Mouse (Mus musculus) cerebellum, adult 2 months (tissue): ENCODE data around the gene Mapre1. TPM values are rescaled to one million over a fixed set of nuclear protein-coding genes. Genes with fewer than 3 reads are reported as not detected.

ENCODE experiments used
- DNase-seq, 2 experiments: peaks; one replicate each; pipeline ENCODE4 v3.0.0; 2021
- H3K27ac ChIP-seq: fragments of 200-500 bp; 2 replicates; pipeline ENCODE4 v1.5.1; 2012; ENCODE audit warnings: low read length, control low read depth, inconsistent platforms; ENCODE audit not compliant: insufficient read depth
- H3K27me3 ChIP-seq: fragments of 200-500 bp; 2 replicates; pipeline ENCODE4 v1.6.1; 2012; ENCODE audit warnings: inconsistent platforms, mild to moderate bottlenecking, low read length, moderate library complexity; ENCODE audit not compliant: control insufficient read depth, insufficient read depth
- H3K4me1 ChIP-seq: fragments of 200-500 bp; 2 replicates; pipeline ENCODE4 v1.6.1; 2011; ENCODE audit warnings: low read length; ENCODE audit not compliant: control insufficient read depth, insufficient read depth
- H3K4me3 ChIP-seq: fragments of 200-500 bp; replicated peaks from 2 replicates; pipeline ENCODE3; 2011; ENCODE audit warnings: mild to moderate bottlenecking, low read depth, low read length, control low read depth; ENCODE audit not compliant: insufficient read depth
- CTCF ChIP-seq: fragments of 200-500 bp; IDR thresholded peaks from 2 replicates; pipeline ENCODE4 v1.5.1; 2011; ENCODE audit warnings: low read depth, mild to moderate bottlenecking, control low read depth, low read length, moderate library complexity, borderline replicate concordance; ENCODE audit not compliant: insufficient read depth
- POLR2A ChIP-seq: fragments of 200-500 bp; IDR thresholded peaks from 2 replicates; pipeline ENCODE4 v1.6.1; 2011; ENCODE audit warnings: low read length, control low read depth, borderline replicate concordance; ENCODE audit not compliant: insufficient read depth
- WGBS: fragments of 180-500 bp; shearing (Covaris S2); methylation state at CpG from one replicate; pipeline ENCODE4 v1.1.7; 2018; 5-methylcytosine and 5-hydroxymethylcytosine counted together
- polyA plus RNA-seq: library from polyadenylated mRNA; depleted of rRNA; stranded (reverse); fragments of >200 nt; gene quantifications from 2 replicates; pipeline ENCODE4 v1.2.3, GENCODE M21; 2012

Gene Mapre1
- polyA plus RNA-seq, 1 experiment: 22.8 TPM

DNA sequence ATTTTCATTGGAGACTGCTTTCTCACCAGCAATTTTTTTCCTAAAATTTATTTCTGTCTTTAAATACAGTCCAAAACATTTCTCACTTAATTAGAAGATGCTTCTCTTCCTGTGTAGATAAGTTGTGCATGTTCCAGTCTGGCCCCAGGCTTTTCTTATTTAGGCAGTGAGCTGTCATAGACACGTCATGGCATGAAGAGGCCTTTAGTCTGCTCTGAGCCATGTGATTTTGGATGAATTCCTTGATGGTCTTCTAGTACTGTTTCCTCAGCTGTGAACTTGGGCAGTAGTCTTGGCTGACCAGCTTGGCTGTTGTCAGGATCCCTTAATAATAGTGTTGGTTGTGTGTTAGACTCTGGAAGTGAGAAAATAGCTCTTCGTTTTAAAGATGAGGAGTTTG, 9.3 kb downstream of the Mapre1 start:
- Histone ChIP-seq H3K27ac (no peak overlapping the region), H3K4me3 (no peak overlapping the region), H3K4me1 (peaks cover 4% of the 10 kb centered on the region), H3K27me3 (no peaks in the 10 kb centered on the region)
- DNase-seq: no peak
- TF ChIP-seq CTCF (no peak), POLR2A (no peak)
- 52% methylated on average over 2 of the region's 2 CpGs for WGBS

DNA sequence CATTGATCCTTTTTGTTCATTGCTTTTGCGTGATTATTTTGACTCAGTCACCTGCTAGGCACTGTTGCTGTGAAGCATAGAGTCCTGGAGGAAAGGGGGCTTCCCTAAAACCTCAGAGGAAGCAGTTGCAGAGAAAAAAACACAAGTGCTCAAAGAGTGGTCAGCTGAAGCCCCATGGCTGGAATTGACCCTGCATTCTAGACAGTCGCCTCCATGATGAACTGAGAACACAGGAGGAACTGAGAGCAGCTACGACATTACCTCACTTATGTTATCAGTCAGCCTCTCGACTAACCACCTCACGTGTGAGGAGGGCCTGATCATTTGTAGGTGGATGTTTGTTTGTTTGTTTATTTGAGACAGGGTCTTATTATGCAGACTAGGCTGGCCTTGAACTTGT, 21.0 kb downstream of the Mapre1 start:
- TF ChIP-seq POLR2A (no peak), CTCF (no peak)
- no peak for DNase-seq
- Histone ChIP-seq H3K4me3 (no peak overlapping the region), H3K4me1 (no peaks in the 10 kb centered on the region), H3K27ac (no peak overlapping the region), H3K27me3 (no peaks in the 10 kb centered on the region)
- 92% methylated on average over 5 of the region's 5 CpGs for WGBS

DNA sequence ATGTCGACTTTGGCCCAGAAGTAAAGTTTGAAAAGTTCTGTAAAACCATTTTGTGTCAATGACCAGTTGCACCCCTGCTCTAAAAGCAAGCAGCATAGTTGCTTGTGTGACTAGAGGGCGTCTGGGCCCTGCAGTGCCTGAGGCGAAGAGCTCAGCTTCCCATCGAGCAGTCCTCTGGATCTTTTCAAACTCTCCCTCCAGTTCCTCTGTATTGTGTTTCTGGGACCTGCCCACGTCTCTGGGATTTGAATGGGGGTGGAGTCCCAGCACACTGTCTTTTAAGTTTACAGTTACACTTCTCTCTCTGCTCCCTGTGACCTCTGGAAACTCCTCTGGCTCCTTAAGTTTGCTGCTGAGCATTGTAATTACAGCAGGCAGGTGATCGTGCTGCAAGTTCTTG, 26.4 kb downstream of the Mapre1 start:
- no peak for DNase-seq
- H3K27me3 ChIP-seq: no peaks in the 10 kb centered on the region
- no peaks in the 10 kb centered on the region for H3K4me1 ChIP-seq
- H3K4me3 ChIP-seq: no peak overlapping the region
- H3K27ac ChIP-seq: no peak overlapping the region
- TF ChIP-seq POLR2A (no peak), CTCF (no peak)
- WGBS: 65% methylated on average over 6 of the region's 6 CpGs

DNA sequence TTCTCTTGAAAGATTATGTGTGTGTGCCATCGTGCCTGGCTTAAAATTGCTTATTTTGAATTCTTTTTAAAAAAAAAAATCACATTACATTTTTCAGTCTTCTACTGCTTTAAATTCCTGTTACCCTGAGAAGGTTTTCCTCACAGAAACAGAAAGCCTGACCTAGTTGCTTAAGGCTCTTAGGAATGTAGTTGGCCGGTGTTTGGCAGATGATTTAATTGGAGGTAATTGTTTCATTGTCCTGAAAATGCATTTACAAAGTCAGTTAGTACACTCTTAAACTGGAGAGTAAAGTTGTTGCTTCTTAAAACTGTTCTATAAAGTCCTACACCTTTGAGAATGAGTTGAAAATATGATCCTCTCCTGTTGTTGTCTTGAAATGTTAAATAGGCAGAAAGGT, 27.8 kb downstream of the Mapre1 start:
- TF ChIP-seq CTCF (no peak), POLR2A (no peak)
- DNase-seq: no peak
- WGBS: 85% methylated on average over 2 of the region's 2 CpGs
- Histone ChIP-seq H3K4me1 (no peaks in the 10 kb centered on the region), H3K27ac (no peak overlapping the region), H3K4me3 (no peak overlapping the region), H3K27me3 (no peaks in the 10 kb centered on the region)

DNA sequence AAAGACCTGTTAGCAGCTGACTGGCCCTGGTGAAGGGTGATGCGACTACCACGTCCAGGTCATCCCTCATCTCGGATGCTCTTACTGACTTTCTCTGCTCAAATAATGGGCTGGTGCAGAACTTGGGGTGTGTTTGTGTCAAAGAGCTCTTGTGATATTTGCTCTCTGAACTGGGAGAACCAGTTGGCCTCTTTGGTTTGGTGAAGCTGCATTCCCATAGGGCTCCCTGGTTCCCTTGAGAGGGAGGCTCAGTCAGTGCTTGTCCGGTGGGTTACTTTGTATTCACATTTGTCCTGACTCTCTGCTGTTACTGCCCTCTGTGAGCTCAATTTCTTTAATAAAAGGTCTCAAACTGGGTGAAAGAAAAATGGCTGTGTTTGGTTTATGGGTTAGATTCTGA, 31.9 kb downstream of the Mapre1 start:
- Histone ChIP-seq H3K27me3 (no peaks in the 10 kb centered on the region), H3K4me3 (no peak overlapping the region), H3K27ac (no peak overlapping the region), H3K4me1 (no peaks in the 10 kb centered on the region)
- DNase-seq: no peak
- 92% methylated on average over 4 of the region's 4 CpGs for WGBS
- TF ChIP-seq POLR2A (no peak), CTCF (no peak)

DNA sequence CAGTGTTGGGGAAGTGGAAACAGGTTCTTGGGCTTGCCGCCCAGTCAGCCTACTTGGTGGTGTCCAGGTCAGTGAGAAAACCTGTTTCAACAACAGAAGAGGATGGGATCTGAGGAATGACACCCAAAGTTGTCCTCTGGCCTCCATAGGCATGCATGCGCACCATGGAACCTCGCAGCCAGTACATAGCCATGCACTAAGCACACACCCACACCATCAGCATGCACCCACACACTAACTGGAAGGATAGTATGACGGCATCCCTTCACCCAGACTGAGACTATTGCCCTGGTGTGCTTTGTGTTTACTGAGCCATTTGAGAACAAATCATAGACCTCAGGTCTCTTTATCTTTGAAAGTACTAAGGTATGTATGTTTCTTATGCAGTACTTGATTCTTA, 34.4 kb downstream of the Mapre1 start:
- Histone ChIP-seq H3K27ac (no peak overlapping the region), H3K27me3 (no peaks in the 10 kb centered on the region), H3K4me1 (no peaks in the 10 kb centered on the region), H3K4me3 (no peak overlapping the region)
- DNase-seq: no peak
- 95% methylated on average over 4 of the region's 4 CpGs for WGBS
- no peak for TF ChIP-seq POLR2A
- TF ChIP-seq CTCF: no peak

DNA sequence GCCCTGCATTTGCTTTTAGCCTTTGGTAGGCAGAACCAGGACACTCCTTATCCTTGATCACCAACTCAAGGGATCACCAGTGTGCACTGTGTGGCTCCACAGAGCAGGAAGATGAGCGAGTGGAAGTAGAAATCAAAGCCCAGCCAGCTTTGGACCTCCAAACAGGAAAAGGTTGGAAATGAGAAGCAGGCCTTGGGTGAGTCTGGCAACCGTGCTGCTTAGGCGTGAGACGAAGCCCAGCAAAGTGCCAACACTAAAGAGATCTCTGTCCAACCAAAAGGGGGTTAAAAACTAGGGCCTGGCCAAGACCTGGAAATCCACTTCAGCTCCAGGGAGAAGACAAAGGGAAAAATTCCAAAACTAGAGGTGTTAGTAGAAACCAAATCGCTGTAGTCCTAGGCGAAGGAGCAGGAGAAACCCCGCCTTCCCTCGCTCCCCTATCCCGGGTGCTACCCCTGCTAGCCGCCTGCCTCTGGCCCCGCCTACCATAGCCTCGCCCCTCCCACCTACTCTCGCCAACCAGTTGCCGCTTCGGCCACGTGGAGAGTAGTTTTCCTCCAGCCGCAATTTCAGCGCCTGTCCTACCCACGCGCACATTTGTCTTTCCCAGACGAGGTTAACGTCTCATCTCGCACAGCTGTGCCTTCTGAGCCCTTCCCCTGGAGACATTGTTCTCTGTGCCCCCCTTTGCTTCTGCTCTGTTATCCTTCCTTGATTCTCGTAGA, 37.7 kb downstream of the Mapre1 start:
- H3K4me1 ChIP-seq: no peaks in the 10 kb centered on the region
- no peaks in the 10 kb centered on the region for H3K27me3 ChIP-seq
- 6% methylated on average over 24 of the region's 24 CpGs for WGBS
- TF ChIP-seq CTCF (no peak), POLR2A (no peak)
- H3K27ac ChIP-seq: no peak overlapping the region
- peak; percentile 21 to 22 for DNase-seq
- H3K4me3 ChIP-seq: peak overlapping the region; percentile 11

DNA sequence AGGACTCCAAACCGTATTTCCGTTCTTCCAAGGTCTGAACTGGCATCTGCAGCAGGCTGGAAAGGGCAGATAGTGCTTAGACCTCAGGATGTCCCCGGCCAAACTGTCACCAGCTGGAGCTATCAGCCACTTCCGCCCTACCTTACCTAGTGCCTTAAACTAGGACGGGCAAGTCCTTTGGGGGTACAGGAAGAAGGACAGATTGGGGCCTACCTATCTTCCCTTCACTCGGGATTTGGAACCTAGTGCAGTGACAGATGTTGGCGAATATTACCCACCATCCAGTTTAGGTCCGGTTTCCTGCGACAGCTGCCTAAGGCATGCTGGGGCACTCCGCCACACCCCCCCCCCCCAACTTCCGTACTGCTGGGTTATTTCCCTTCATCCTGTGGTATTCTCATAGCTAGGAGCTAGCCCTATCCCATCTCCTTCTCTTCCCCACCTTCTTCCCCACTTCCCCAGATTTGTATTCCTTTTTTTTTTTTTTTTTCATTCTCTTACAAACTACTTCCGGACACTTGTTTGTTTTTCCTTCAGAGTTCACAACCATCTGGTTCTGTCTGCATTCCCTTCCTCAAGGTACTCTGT, 38.4 kb downstream of the Mapre1 start, which contains the start of gene Efcab8:
TSS of gene Efcab8 (plus strand) at position 538 of the 588 bp plus-strand sequence.
- peak within 1 kb of the TSS; percentile 11 for H3K4me3 ChIP-seq
- no peaks in the 10 kb centered on the region for H3K27me3 ChIP-seq
- WGBS: 35% methylated on average over 12 of the region's 12 CpGs
- no peaks in the 10 kb centered on the region for H3K4me1 ChIP-seq
- TF ChIP-seq POLR2A (no peak), CTCF (no peak)
- no peak within 1 kb of the TSS for H3K27ac ChIP-seq
- DNase-seq: no peak
